Mouse (Mus musculus) hindbrain, embryonic 13.5 days (tissue): ENCODE results near the gene Pi4k2b. TPM values are rescaled to one million over a fixed set of nuclear protein-coding genes. Genes with fewer than 3 reads are reported as not detected.
"Not testable (repeated sequence)": the region's sequence is repeated elsewhere in the genome, so short reads cannot be mapped to it uniquely, and the experiment has no call there.

Experiments
- ATAC-seq: fragments of 200-750 bp; cut with Nextera tagmentation; 2 replicates; pipeline ENCODE4 v1.8.0; 2017; ENCODE audit warnings: moderate TSS enrichment; ENCODE audit not compliant: low FRiP score
- H3K27ac ChIP-seq: fragments of 300-500 bp; sonication (generic); 2 replicates; pipeline ENCODE4 v1.5.1; 2015; ENCODE audit warnings: inconsistent platforms, mild to moderate bottlenecking, moderate library complexity
- H3K27me3 ChIP-seq: fragments of 300-500 bp; sonication (generic); 2 replicates; pipeline ENCODE4 v1.6.1; 2015; ENCODE audit warnings: mild to moderate bottlenecking, inconsistent platforms
- H3K36me3 ChIP-seq: fragments of 300-500 bp; sonication (generic); 2 replicates; pipeline ENCODE4 v1.6.1; 2015; ENCODE audit warnings: mild to moderate bottlenecking, inconsistent platforms
- H3K4me1 ChIP-seq: fragments of 300-500 bp; sonication (generic); replicated peaks from 2 replicates; pipeline ENCODE4 v1.6.1; 2015; ENCODE audit warnings: inconsistent platforms
- H3K4me2 ChIP-seq: fragments of 300-500 bp; sonication (generic); 2 replicates; pipeline ENCODE4 v1.6.1; 2015; ENCODE audit warnings: inconsistent platforms, mild to moderate bottlenecking, moderate library complexity
- H3K4me3 ChIP-seq: fragments of 300-500 bp; sonication (generic); 2 replicates; pipeline ENCODE4 v1.5.1; 2015; ENCODE audit warnings: mild to moderate bottlenecking, inconsistent platforms
- H3K9ac ChIP-seq: fragments of 300-500 bp; sonication (generic); 2 replicates; pipeline ENCODE4 v1.6.1; 2015; ENCODE audit warnings: mild to moderate bottlenecking, inconsistent platforms
- H3K9me3 ChIP-seq: fragments of 300-500 bp; sonication (generic); 2 replicates; pipeline ENCODE4 v1.6.1; 2016; ENCODE audit warnings: inconsistent platforms
- WGBS: fragments of 180-500 bp; shearing (Covaris S2); methylation state at CpG from one replicate; pipeline ENCODE4 v1.1.7; 2015; 5-methylcytosine and 5-hydroxymethylcytosine counted together
- polyA plus RNA-seq: library from polyadenylated mRNA; unstranded; fragments of >200 nt; fragmentation: Nextera tagmentation; extraction: Ambion mirVana; gene quantifications from 2 replicates; pipeline ENCODE4 v1.2.1, GENCODE M21; 2015

The Pi4k2b gene
- polyA plus RNA-seq = 6.5 and 7.2 TPM in 2 replicates

GRCm38 (mm10) chr5:52741391-52742111, at the start of gene Pi4k2b:
TSS of gene Pi4k2b (plus strand) at chr5:52741574.
- peak; percentile 91 for ATAC-seq
- Histone ChIP-seq H3K36me3 (no peaks in the 10 kb centered on the region), H3K27ac (peak within 1 kb of the TSS; percentile 60; the same call in 1 of the 2 replicates), H3K27me3 (no peaks in the 10 kb centered on the region), H3K9me3 (no peaks in the 10 kb centered on the region), H3K4me2 (peak within 1 kb of the TSS; percentile 81), H3K4me1 (peaks cover 6% of the 10 kb centered on the region; the same call in 1 of the 2 replicates), H3K4me3 (peak within 1 kb of the TSS; percentile 73), H3K9ac (peak within 1 kb of the TSS; percentile 76)
- WGBS = under 1% methylated on average over 67 of the region's 75 CpGs

DNA sequence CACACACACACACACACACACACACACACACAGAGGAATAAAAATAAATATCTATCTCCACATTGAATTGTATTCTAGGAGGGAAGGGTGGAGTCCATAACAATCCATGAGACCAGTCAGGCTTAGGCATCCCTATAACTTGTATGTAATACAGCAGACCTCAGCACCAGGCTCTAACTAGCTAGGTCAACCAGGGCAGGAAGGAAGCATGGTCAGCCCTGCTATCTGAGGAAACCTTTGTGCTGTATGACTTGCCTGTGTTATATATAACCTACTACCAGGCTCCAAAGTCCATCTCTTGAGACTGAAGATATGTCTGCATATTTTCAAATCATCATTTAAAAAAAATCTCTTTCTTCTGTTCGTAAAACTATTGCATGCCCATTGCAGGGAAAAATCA, 44.1 kb upstream of the Pi4k2b start:
- no peak overlapping the region for H3K27ac ChIP-seq
- no peaks in the 10 kb centered on the region for H3K36me3 ChIP-seq

GRCm38 (mm10) chr5:52697882-52698440, 43.4 kb upstream of the Pi4k2b start:
- H3K36me3 ChIP-seq, H3K9me3 ChIP-seq, H3K9ac ChIP-seq, H3K4me3 ChIP-seq, ATAC-seq, H3K27me3 ChIP-seq, H3K4me1 ChIP-seq, H3K4me2 ChIP-seq, H3K27ac ChIP-seq: not testable (repeated sequence)
- WGBS = 92% methylated on average over 7 of the region's 7 CpGs

More for the DNA sequence above, 44.1 kb upstream of the Pi4k2b start:
- WGBS = 91% methylated on average over 1 of the region's 1 CpGs
- Histone ChIP-seq H3K4me3 (no peak overlapping the region), H3K9ac (no peak overlapping the region), H3K4me2 (no peak overlapping the region), H3K4me1 (no peaks in the 10 kb centered on the region), H3K9me3 (no peaks in the 10 kb centered on the region), H3K27me3 (no peaks in the 10 kb centered on the region)
- ATAC-seq = no peak

GRCm38 (mm10) chr5:52704562-52704961, 36.8 kb upstream of the Pi4k2b start:
- no peak overlapping the region for H3K4me3 ChIP-seq
- no peaks in the 10 kb centered on the region for H3K9me3 ChIP-seq
- no peak overlapping the region for H3K27ac ChIP-seq
- no peak overlapping the region for H3K9ac ChIP-seq
- no peaks in the 10 kb centered on the region for H3K27me3 ChIP-seq
- no peaks in the 10 kb centered on the region for H3K4me1 ChIP-seq
- no peak overlapping the region for H3K4me2 ChIP-seq
- no peaks in the 10 kb centered on the region for H3K36me3 ChIP-seq
- WGBS = 81% methylated on average over 4 of the region's 4 CpGs
- ATAC-seq = no peak

GRCm38 (mm10) chr5:52712704-52713103, 28.7 kb upstream of the Pi4k2b start:
- Histone ChIP-seq H3K27ac (no peak overlapping the region), H3K27me3 (no peaks in the 10 kb centered on the region), H3K4me2 (no peak overlapping the region), H3K9me3 (no peaks in the 10 kb centered on the region), H3K4me3 (no peak overlapping the region), H3K36me3 (no peaks in the 10 kb centered on the region), H3K9ac (no peak overlapping the region), H3K4me1 (no peaks in the 10 kb centered on the region)
- ATAC-seq = no peak

- no peaks in the 10 kb centered on the region for H3K9me3 ChIP-seq
- no peak for ATAC-seq
- no peak overlapping the region for H3K4me2 ChIP-seq
- H3K27ac ChIP-seq = no peak overlapping the region
- no peaks in the 10 kb centered on the region for H3K27me3 ChIP-seq
- no peak overlapping the region for H3K9ac ChIP-seq
- 84% methylated on average over 5 of the region's 5 CpGs for WGBS
- no peak overlapping the region for H3K4me3 ChIP-seq
- H3K4me1 ChIP-seq = no peaks in the 10 kb centered on the region
- H3K36me3 ChIP-seq = no peaks in the 10 kb centered on the region
Observed at GRCm38 (mm10) chr5:52716742-52717448, 24.5 kb upstream of the Pi4k2b start.

- Histone ChIP-seq H3K4me1 (no peaks in the 10 kb centered on the region), H3K27me3 (no peaks in the 10 kb centered on the region), H3K9ac (no peak overlapping the region), H3K4me2 (no peak overlapping the region), H3K9me3 (no peaks in the 10 kb centered on the region), H3K27ac (no peak overlapping the region), H3K4me3 (no peak overlapping the region), H3K36me3 (no peaks in the 10 kb centered on the region)
- WGBS = 89% methylated on average over 8 of the region's 8 CpGs
- no peak for ATAC-seq
Observed at GRCm38 (mm10) chr5:52721003-52721402, 20.4 kb upstream of the Pi4k2b start.

DNA sequence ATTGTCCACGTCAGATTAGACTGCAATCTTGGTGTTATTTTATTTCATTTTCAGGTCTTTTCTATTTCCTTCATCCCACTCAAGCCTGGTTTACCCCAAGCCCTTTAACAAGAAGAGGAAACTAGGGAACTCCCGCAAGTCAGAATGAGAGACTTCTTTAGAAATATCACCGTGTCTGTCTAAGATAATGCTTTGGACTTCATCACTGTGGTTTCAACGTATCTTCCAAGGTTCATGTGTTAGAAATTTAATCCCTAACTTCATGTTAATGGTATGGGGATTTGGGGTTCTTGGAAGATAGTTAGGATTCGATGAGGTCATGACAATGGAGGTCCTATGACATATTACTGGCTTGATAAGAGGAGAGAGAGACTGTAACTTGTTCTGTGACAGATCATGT, 13.6 kb upstream of the Pi4k2b start:
- H3K27me3 ChIP-seq = no peaks in the 10 kb centered on the region
- no peak for ATAC-seq
- H3K36me3 ChIP-seq = no peaks in the 10 kb centered on the region
- WGBS = 91% methylated on average over 5 of the region's 5 CpGs
- no peaks in the 10 kb centered on the region for H3K4me1 ChIP-seq
- no peak overlapping the region for H3K4me3 ChIP-seq
- H3K4me2 ChIP-seq = no peak overlapping the region
- H3K27ac ChIP-seq = no peak overlapping the region
- no peak overlapping the region for H3K9ac ChIP-seq
- no peaks in the 10 kb centered on the region for H3K9me3 ChIP-seq

GRCm38 (mm10) chr5:52732811-52733210, 8.6 kb upstream of the Pi4k2b start:
- no peaks in the 10 kb centered on the region for H3K27me3 ChIP-seq
- no peaks in the 10 kb centered on the region for H3K4me1 ChIP-seq
- H3K9ac ChIP-seq = no peak overlapping the region
- no peak for ATAC-seq
- H3K9me3 ChIP-seq = no peaks in the 10 kb centered on the region
- no peak overlapping the region for H3K27ac ChIP-seq
- H3K36me3 ChIP-seq = no peaks in the 10 kb centered on the region
- no peak overlapping the region for H3K4me2 ChIP-seq
- H3K4me3 ChIP-seq = no peak overlapping the region
- 84% methylated on average over 4 of the region's 4 CpGs for WGBS

DNA sequence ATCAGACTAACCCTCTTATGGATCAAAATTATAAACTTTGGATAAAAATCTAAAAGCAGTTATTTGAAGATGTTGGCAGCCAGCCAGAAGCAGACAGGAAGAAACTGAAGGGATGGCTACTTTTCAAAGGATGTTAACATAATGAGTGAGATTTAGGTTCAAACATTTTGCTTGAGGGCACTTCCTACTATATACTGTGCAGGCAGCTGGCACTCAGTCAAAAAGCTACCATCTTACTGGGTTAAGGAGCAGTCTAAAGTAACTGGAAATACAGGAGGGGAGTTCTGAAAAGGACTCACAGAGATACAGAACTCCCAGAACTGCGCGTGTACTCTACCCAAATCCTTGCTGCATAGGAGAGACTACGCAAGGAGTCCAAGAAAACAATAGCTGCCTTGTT, 5.3 kb upstream of the Pi4k2b start:
- no peaks in the 10 kb centered on the region for H3K36me3 ChIP-seq
- H3K4me1 ChIP-seq = no peaks in the 10 kb centered on the region
- no peak overlapping the region for H3K9ac ChIP-seq
- H3K27me3 ChIP-seq = no peaks in the 10 kb centered on the region
- H3K4me2 ChIP-seq = no peak overlapping the region
- ATAC-seq = no peak
- WGBS = 63% methylated on average over 3 of the region's 3 CpGs
- H3K27ac ChIP-seq = no peak overlapping the region
- H3K4me3 ChIP-seq = no peak overlapping the region
- H3K9me3 ChIP-seq = no peaks in the 10 kb centered on the region

DNA sequence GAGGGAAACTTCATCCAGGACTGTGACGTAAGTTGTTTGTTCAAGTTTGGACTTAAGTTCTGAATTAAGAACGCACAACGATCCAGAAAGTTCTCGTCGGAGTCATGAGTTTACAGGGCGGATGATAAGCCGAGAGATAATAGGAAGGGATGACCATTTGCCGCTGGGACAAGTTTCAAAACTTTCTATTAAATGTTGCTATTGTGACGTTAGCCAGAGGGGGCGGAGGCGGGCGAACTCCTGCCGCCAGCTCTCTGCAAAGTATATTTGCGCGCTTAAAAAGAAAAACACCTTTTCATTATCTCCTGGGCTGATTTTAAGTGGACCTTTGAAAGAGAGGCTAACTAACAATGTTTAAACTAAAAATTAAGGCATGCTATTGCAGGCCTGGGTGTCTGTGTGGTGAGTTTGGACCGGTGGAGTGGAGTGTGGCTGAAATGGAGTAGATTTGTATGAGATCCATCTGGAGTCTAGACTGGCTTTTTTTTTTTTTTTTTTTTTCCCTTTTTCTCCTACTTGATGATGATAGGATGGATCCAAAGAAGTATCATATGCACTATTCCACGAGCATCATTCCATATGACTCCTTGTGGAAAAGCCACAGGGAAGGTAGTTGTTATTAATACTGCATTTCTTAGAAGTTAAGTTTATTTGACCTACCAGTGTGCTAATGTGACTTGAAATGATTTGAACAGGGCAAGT, 889 bp downstream of the Pi4k2b start:
- WGBS = 4% methylated on average over 17 of the region's 17 CpGs
- Histone ChIP-seq H3K27ac (0 out of 2 replicates have a peak overlapping the region, but pooled peaks have one; percentile 60), H3K9me3 (no peaks in the 10 kb centered on the region), H3K4me2 (peak overlapping the region; percentile 81), H3K4me3 (peak overlapping the region; percentile 73), H3K36me3 (no peaks in the 10 kb centered on the region), H3K4me1 (peaks cover 6% of the 10 kb centered on the region; the same call in 1 of the 2 replicates), H3K9ac (peak overlapping the region; percentile 76), H3K27me3 (no peaks in the 10 kb centered on the region)
- ATAC-seq = no peak

- no peak for ATAC-seq
- Histone ChIP-seq H3K9ac (no peak overlapping the region), H3K27me3 (no peaks in the 10 kb centered on the region), H3K4me1 (peaks cover 6% of the 10 kb centered on the region; the same call in 1 of the 2 replicates), H3K36me3 (no peaks in the 10 kb centered on the region), H3K27ac (no peak overlapping the region), H3K4me2 (peak overlapping the region; percentile 81), H3K4me3 (no peak overlapping the region), H3K9me3 (no peaks in the 10 kb centered on the region)
- 51% methylated on average over 4 of the region's 4 CpGs for WGBS
Observed at GRCm38 (mm10) chr5:52743231-52743630, 1.9 kb downstream of the Pi4k2b start.
